Comparison of ENCODE assay signal across 17 mouse cellular contexts in genomic region chr10:130340050-130340449, GRCm38 (mm10). TPM values are rescaled to one million over a fixed set of nuclear protein-coding genes. Genes with fewer than 3 reads are reported as not detected.
DNase-seq lines count a peak whose midpoint lies in the region; TF ChIP-seq lines count a peak whose summit lies in the region.
"Not testable (repeated sequence)": the region's sequence is repeated elsewhere in the genome, so short reads cannot be mapped to it uniquely, and the experiment has no call there.
"Had no signal": no experiment of that assay in that cellular context is flagged by ENCODE, and none has a peak within 500 bp of the region (broad histone marks: within the 10 kb centered on the region; RNA-seq: fewer than 3 reads in every experiment).

No protein-coding gene starts in this region.

- not testable (repeated sequence) for TF ChIP-seq CTCF in CH12.LX (conservative IDR thresholded peaks at IDR 0.05 in 1 of 2, IDR thresholded peaks at IDR 0.05 in 1 of 2; ENCODE audit: low read depth in 2 of 2, low read length in 2 of 2)

- in situ Hi-C loops in CH12.LX (cut with MboI; ENCODE audit: low pct_ligation_motif_present, low pct_unique_long_range_greater_than_20kb, low sequenced_read_pairs), result not testable (repeated sequence)

- not testable (repeated sequence) for H3K27me3 ChIP-seq in CH12.LX (replicated peaks)

- H3K9me3 ChIP-seq in CH12.LX (replicated peaks; ENCODE audit: low read length), result not testable (repeated sequence)

- dilution Hi-C loops in CH12.LX (cut with MboI; ENCODE audit: extremely low pct_ligation_motif_present, extremely low pct_unique_long_range_greater_than_20kb, low sequenced_read_pairs), result not testable (repeated sequence)

- H3K4me2 ChIP-seq in CH12.LX (ENCODE audit: insufficient read depth, low read depth, poor library complexity, severe bottlenecking), result 0 out of 2 replicates have a peak overlapping the region, but pooled peaks have one; percentile 9

- not testable (repeated sequence) for H3K9ac ChIP-seq in CH12.LX (ENCODE audit: insufficient read depth, low read depth)

- not testable (repeated sequence) for TF ChIP-seq POLR2A in CH12.LX (IDR thresholded peaks at IDR 0.05; ENCODE audit: low read depth, low read length)

- H3K4me1 ChIP-seq in CH12.LX (ENCODE audit: control insufficient read depth in 1 of 2, insufficient read depth in 2 of 2), result peaks cover 0 to 60% of the 10 kb centered on the region in 2 experiments; a peak in 2 of 4 replicates

- TF ChIP-seq RAD21 in CH12.LX (IDR thresholded peaks at IDR 0.05; ENCODE audit: low read depth, low read length), result not testable (repeated sequence)

- not testable (repeated sequence) for H3K79me2 ChIP-seq in CH12.LX (replicated peaks; ENCODE audit: control insufficient read depth, extremely low read depth, insufficient read depth, poor library complexity, severe bottlenecking)

- H3K36me3 ChIP-seq in CH12.LX (replicated peaks in 1 of 2; ENCODE audit: control insufficient read depth in 1 of 2, insufficient read depth in 1 of 2, low read length in 1 of 2), result not testable (repeated sequence)

- 0 out of 2 replicates have a peak, but pooled peaks have one; percentile 53 for TF ChIP-seq EP300 in CH12.LX (IDR thresholded peaks at IDR 0.05; ENCODE audit: low read length)

- H3K27ac ChIP-seq in CH12.LX (ENCODE audit: insufficient read depth, low read depth), result not testable (repeated sequence)

- peak; percentile 53 for DNase-seq in CD4-positive helper T cell, adult 2 months (ENCODE audit: low read depth, low spot score)
- DNase-seq in CH12.LX (ENCODE audit: extremely low read depth), result peak; percentile 34
- peak; percentile 46 for DNase-seq in induced T-regulatory cell, adult 2 months (ENCODE audit: low read depth)
- peak; percentile 40 for DNase-seq in naive thymus-derived CD4-positive, alpha-beta T cell, adult 2 months (ENCODE audit: low read depth)

- not testable (repeated sequence) for H3K4me3 ChIP-seq in CH12.LX (replicated peaks in 1 of 3; ENCODE audit: low read depth in 2 of 3, low read length in 2 of 3, poor library complexity in 1 of 3)

TF ChIP-seq in CH12.LX, 34 proteins besides CTCF, POLR2A, EP300 and RAD21:
- TF ChIP-seq MAFK (IDR thresholded peaks at IDR 0.05; ENCODE audit: insufficient replicate concordance, low read length), result peak; percentile 84

RNA-seq across cellular contexts. Expression of gene Tespa1, which starts 17.4 kb away (rescaled TPM):
- total RNA-seq in CH12.LX (2012; rRNA removed), result 26.0 and 28.1 TPM in 2 replicates
- total RNA-seq in CH12.LX (2014; rRNA removed), result 55.1 and 68.0 TPM in 2 replicates
- polyA plus RNA-seq in CH12.LX (2012; ENCODE audit: insufficient read length, low read depth), result 48.5 and 48.9 TPM in 2 replicates
- polyA plus RNA-seq: adrenal gland, adult 2 months; brain, embryonic 14.5 days; C2C12 had no signal

RNA-seq across cellular contexts. Expression of gene Vmn2r84, which starts 54.1 kb away (rescaled TPM):
- total RNA-seq in CH12.LX (2012; rRNA removed) (under 0.01 TPM in 1 of 2 replicates, not detected in the other), CH12.LX (2014; rRNA removed) (not detected in 2 replicates)
- polyA plus RNA-seq in CH12.LX (2012; ENCODE audit: insufficient read length, low read depth), result 0.26 TPM in 2 replicates
- total RNA-seq: adrenal gland, adult 18-20 months; adrenal gland, adult 2 months; adrenal gland, adult 8-10 months; adrenal gland, postnatal 10 days; adrenal gland, postnatal 14 days; adrenal gland, postnatal 25 days; adrenal gland, postnatal 36 days; adrenal gland, postnatal 4 days; MEL had no signal
- polyA plus RNA-seq: adrenal gland, adult 2 months; C2C12; G1E; Patski had no signal
